Mouse (Mus musculus) spleen, embryonic (tissue): Measurements from ENCODE around the gene Mrpl53.

Source experiments
- CTCF ChIA-PET: fragments of 350-600 bp; sonication (Branson Sonifier 250); formaldehyde crosslinking; loops from one replicate; lab custom pipeline; 2022; lab: Charles Lee

The Mrpl53 gene

DNA sequence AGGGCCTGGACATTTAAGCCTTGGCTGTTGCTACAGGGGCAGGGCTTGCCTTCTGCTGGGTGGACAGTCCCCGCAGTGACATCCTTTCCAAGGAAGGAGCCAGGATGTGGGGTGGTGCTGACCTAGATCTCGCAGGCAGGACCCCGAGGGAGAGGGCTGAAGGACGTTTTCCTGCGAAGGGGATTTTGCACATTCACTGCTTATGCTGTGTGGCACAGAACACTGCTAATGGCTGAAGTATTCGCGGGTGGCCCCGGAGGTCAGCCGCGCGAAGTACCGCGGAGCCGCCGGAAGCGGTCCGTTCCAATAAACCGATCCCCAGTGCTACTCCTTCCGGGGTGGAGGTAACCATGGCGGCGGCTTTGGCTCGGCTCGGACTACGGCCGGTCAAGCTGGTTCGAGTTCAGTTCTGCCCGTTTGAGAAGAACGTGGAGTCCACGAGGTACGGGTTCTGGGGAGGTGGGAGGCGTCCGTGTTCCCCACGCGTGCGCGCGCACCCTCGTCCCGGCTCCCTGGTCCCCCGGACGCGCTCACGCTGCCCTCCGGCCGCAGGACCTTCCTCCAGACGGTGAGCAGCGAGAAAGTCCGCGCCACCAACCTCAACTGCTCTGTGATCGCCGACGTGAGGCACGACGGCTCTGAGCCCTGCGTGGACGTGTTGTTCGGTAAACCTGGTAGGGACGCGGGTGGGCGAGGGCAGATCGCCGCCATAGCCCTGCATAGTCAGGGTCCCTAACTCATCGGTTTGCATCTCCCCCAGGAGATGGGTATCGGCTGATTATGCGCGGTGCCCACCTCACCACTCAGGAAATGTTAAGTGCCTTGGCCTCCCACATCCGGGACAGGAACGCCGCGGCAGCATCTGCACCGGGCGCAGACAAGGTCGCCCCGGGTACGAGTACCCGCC, at the start of gene Mrpl53:
Gene Mrpl53, plus strand, starts transcription at position 279 of the 907 bp plus-strand sequence.
- CTCF ChIA-PET: interaction anchor here (0.6 to 1.3 kb wide), 3 partner anchors 10 to 104 kb away, joined by 3 to 14 read pairs (median 3); no protein-coding TSS in a partner anchor

DNA sequence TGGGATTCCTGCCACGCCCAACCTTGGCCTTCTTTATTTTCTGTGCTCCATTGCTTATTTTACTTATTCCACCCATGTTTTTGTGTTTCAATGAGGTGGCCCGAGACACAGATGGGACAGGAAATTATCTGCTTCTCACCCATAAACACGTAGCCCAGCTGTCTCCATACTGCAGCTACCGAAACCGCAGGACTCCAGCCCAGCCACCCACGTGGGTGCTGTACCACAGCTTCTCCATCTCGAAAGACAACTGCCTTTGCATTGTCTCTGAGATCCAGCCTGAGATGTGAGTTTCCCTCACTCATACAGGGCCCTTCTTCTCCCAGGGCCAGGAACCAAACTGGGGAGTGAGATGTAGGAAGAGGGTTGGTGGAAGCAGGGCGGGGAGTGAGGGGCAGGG, 42.8 kb upstream of the Mrpl53 start:
- CTCF ChIA-PET: no interaction called here

DNA sequence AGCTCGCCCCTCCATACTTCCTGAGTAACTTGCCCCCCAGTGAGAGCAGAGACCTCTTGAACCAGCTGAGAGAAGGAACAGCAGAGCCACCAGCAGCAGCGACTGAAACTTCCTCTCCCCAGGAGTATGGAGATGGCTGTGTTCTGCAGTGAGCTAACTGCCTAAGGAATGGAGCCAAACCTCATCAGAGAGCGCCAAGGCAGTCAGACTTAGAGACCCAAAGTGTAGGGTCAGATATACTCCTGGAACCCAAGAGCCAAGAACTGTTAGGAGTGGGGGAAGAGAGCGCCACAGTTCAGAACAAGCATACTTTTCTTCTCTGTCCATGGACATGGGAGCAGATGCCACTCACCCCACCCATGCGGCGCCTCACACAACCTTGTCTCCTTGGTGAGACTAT, 42.4 kb upstream of the Mrpl53 start:
- CTCF ChIA-PET: interaction anchor here (0.6 kb wide), 1 partner anchor 42 kb away, joined by 3 read pairs; the partner anchor contains the start of gene Mrpl53

DNA sequence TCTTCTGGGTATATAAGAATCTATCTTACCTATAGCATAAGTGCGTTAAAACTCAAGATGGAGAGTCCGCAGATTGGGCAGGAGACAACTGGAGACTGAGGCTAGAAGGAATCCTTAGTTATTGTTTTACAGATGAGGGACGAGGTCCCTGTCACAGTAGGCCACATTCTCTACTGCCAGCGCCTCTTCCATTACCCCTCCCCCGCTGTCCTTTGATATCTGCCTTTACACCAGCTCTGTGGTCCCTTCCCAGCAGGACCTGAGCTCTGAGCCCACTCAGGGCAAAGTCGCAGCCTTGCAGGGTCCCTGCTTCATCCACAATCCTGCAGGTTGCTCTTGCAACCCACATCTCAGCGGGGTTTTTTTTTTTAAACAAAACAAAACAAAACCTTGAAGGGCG, 40.6 kb upstream of the Mrpl53 start:
- CTCF ChIA-PET: no interaction called here

DNA sequence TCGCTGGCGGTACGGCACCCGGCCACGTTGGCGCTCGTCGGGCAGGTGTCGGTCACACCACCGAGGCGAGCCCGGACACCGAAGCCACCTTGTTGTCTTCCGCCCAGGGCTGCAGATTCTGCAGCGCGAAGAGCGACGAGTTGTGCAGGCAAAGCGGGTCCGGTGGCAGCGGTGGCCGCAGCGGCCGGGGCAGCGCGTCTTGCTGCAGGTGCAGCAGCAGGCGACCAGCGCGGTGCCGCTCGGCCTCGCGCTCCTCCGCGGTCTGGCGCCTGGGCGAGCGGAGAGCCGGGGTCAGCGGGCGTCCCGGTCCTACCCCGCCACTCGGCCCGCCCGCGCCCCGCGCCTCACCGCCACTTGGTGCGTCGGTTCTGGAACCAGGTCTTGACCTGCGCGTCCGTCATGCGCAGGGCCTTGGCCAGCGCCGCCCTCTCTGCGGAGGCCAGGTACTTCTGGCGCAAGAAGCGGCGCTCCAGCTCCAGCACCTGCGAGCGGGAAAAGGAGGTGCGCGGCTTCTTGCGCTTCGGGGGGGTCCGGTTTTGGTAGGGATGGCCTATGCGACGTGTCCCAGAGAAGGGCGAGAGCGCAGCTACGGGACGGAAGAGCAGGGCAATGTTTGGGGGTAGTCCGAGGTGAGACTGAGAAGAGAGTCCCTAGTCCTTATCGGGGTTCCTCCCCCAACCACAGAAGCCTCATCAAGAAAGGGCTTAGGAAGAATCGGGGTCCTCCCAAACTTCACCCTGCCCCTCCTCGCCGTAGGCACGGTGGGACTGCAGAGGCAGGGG, 39.9 kb upstream of the Mrpl53 start:
- CTCF ChIA-PET: no interaction called here

DNA sequence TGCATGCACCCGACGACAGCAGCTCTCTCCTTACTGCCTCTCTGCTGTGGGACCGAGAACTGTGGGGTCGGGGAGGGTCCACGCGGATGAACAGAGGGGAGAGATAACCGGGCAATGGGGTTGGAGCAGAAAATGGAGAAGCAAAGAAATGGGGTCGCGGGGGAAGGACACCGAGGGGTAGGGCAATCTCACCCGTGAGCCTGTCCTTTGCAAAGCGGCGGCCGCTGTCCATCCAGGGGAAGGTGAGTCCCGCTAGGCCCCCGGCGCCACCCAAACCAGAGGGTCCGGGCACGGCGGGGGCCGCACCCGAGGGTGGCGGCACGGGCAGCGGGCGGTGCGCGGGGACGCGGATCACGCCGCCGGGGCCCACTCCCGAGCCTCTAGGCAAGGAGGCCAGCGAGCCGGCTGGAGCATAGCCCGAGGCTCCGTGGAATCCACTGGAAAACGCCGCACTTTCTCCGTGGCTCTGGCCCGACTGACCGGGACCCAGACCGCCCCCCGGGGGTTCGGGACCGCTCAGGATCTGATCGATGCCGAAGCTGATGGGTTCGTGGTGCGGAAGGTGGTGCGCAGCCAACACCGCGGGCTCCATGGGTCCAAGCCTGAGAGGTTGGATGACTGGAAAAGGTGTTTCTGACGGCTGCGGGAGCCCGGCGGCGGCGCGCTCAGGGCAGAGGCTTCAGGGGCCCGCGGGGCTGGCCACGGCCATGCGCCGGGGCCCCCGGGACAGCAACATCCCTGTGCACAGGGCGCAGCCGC, 39.2 kb upstream of the Mrpl53 start:
- CTCF ChIA-PET: interaction anchor here (2.1 kb wide), 1 partner anchor 73 kb away, joined by 7 read pairs; no protein-coding TSS in a partner anchor

DNA sequence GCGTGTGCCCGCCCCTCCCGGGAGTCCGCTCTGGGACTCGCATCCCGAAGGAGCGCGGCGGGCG, 38.8 kb upstream of the Mrpl53 start, which contains the start of gene Tlx2:
Gene Tlx2, minus strand, starts transcription at position 47 of the 64 bp plus-strand sequence.
- CTCF ChIA-PET: interaction anchor here (2.1 kb wide), 1 partner anchor 73 kb away, joined by 7 read pairs; no protein-coding TSS in a partner anchor

DNA sequence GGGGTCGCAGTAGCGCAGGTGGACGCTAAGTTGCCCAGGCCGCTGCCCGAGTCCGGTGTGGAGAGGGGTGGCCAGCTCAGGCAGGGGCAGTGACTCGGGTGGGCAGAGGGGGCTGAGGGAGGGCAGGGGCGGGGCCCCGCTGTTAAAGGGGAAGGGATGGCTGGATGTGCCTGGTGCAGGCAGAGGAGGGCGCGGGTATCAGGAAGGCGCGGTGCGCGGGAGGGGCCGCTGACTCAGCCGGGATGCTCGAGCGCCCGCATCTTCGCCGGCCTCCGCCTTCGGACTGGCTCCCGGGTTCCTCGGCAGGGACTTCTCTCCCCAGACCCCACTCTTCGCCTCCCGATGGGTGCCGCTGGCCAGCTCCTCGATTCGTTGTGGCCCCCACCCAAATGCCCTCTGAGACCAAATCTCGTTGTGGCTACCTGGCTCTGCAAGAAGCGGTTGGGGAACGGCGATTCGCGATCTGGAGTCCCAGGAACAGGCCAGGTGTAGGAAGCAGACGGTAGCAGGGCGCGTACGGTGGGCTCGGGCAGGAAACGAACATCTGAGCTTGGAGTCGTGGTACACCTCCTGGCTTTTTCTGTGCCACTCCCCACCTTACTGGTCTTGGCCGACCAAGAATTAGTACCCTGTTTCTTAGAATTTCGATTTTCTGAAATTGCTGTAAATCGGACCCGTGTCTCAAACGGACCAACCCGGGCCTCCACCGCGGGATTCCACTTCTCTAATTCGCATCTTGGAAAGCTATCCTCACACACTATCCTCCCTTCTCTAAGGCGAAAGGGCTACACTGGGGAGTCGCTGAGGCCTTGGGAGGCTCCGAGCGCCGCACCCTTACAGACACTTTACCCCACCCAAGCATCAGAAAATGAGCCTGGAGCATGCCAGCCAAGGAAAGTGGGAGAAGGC, 38.3 kb upstream of the Mrpl53 start:
- CTCF ChIA-PET: interaction anchor here (2.1 kb wide), 1 partner anchor 74 kb away, joined by 7 read pairs; no protein-coding TSS in a partner anchor

DNA sequence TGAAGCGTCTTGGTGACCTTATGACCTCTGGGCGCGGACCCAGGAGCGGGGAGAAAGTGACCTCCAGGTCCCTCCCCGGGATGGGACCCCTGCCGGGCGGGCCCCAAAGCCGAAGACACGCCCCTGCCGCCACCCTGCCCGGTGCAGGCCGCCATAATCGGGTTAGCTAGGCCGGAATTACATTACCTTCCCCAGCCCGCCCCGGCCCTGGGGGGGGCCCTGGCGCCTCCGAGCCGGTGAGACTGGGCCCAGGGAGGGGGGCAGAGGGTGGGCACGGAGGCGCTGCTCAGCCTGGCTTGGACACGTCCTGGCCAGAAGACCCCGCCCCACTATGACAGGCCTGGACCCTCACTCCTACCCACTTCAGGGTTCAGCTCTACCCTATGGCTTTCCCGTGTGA, 37.6 kb upstream of the Mrpl53 start:
- CTCF ChIA-PET: interaction anchor here (2.1 kb wide), 1 partner anchor 74 kb away, joined by 7 read pairs; no protein-coding TSS in a partner anchor

DNA sequence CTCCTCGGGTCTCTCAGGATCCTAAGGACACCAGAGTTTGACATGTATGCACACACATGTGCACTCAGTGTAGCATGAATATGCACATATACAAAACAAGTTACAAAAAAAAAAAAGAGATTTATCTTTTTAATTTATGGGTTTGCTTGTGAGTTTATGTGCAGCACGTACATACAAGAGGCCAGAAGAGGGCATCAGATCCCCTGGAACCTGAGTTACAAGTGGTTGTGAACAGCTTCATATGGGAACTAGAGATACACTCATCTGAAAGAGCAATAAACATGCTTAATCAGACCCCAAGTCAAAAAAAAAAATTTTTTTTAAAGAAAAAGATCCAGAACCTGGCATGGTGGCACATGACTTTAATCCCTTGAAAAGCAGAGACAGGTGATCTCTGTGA, 33.9 kb upstream of the Mrpl53 start:
- CTCF ChIA-PET: interaction anchor here (0.6 kb wide), 1 partner anchor 22 kb away, joined by 6 read pairs; no protein-coding TSS in a partner anchor

DNA sequence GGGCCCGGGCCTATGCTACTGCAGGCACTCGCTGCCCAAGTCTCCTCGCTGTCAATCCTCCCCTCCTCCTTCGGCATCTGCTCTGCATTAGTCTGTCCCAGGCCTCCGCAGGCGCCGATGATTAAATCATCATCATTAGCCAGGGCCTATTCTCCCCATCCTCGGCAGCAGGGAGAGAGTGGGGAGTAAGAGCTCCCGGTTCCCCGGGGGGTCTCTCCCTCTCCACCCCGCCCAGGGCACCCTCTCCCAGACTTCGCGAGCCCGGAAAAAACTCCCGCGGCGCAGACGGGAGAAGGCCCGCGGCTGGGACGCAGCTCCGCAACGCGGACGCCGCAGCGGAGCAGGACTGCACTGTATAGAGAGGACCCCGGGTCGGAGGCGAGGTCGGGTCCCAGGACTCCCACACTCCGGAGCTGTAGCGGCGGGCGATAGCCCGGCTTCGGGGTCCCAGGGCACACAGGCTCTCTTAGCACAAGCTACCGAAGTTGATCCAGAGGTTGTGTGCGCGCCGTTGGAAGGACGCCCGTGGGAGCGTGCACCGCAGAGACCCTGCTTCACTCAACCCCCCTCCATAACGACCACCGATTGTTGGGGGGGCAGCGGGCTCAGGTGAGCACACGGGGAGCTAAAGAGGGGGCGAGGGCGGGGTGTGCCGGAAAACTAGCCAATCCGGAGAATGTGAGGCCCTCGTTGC, 31.1 kb upstream of the Mrpl53 start, which contains the start of gene Pcgf1:
Gene Pcgf1, plus strand, starts transcription at position 240 of the 694 bp plus-strand sequence.
- CTCF ChIA-PET: interaction anchor here (0.9 to 1.3 kb wide), 4 partner anchors 23 to 81 kb away, joined by 4 to 8 read pairs (median 4); partner anchors contain the start of genes Aup1, Ccdc142, Gm42688 and Htra2

DNA sequence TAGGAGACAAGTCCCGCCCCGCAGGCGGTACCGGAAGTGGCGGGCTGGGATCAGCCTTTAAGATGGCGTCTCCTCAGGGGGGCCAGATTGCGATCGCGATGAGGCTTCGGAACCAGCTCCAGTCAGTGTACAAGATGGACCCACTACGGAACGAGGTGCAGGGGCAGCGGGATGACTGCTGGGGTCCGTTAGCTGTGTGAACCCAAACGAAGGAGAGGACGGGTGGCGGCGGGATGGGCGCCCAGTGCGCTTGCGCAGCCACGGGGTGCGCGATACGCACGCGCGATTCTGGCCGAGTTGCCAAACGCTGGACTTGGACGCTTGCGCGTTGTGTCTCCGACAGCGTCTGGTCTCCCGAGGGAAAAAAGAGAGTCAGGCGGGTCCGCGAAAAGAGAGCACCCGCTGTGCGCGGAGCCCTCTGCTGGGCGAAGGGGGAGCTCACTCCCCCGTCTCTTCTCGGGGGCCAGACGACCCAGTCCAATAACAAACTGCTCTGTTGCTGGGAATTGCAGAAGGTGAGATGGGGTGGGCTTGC, 30.4 kb upstream of the Mrpl53 start:
- CTCF ChIA-PET: interaction anchor here (0.5 to 1.3 kb wide), 5 partner anchors 23 to 140 kb away, joined by 3 to 8 read pairs (median 4); partner anchors contain the start of genes Aup1, Ccdc142, Gm42688 and Htra2

DNA sequence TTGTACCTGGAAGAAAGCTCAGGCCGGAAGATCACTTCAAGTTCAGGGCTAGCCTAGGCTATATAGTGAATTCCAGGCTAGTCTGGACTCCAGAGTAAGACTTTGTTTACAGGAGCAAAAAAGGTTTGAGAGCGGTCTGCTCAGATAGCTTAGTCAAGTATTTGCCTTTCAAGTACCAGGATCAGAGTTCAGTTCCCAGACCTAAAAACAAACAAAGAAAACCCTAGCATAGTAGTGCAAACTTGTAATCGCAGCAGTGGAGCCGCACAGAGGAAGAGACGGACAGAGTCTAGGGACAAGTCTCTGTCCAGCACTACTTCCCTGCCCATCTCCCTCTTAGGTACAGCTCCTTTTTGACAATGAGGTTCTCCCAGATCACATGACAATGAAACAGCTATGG, 28.6 kb upstream of the Mrpl53 start:
- CTCF ChIA-PET: no interaction called here

DNA sequence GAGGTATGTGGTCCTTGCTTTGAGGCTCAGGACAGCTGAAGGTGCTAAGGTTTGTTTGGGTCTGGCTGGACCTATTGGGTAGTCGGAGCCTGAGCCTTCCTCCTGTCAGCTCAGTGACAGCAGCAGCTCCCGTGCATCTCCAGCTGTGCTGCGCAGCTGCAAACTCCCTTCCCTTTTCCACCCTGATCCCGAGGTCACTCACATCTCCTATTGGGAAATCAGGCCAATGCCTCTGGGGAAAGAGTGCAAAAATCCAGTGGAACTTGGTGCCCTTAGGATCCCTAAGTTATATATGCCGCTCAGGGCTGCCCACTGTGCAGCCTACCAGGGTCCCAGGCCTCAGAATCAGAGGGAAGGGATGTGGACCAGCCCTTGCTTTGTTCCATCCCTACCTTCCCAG, 25.3 kb upstream of the Mrpl53 start:
- CTCF ChIA-PET: no interaction called here

DNA sequence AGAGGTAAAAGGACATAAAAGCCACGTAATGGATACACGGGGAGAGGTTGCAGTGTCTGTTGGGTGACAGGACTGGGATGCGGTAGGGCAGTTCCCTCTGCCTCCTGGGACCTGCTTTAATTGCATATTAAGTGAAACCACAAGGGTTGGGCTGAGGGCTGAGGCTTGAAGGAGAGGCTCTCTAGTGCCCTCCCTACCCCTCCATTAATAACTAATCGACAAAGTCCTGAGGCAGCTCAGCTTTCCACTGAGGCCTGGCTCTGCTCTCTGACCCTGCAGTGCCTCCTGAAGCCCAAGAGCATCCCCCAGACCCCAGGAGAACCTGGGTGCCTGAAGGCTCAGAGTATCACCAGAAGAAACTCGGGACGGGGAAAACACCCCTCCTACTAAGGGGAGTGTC, 24.4 kb upstream of the Mrpl53 start:
- CTCF ChIA-PET: no interaction called here

DNA sequence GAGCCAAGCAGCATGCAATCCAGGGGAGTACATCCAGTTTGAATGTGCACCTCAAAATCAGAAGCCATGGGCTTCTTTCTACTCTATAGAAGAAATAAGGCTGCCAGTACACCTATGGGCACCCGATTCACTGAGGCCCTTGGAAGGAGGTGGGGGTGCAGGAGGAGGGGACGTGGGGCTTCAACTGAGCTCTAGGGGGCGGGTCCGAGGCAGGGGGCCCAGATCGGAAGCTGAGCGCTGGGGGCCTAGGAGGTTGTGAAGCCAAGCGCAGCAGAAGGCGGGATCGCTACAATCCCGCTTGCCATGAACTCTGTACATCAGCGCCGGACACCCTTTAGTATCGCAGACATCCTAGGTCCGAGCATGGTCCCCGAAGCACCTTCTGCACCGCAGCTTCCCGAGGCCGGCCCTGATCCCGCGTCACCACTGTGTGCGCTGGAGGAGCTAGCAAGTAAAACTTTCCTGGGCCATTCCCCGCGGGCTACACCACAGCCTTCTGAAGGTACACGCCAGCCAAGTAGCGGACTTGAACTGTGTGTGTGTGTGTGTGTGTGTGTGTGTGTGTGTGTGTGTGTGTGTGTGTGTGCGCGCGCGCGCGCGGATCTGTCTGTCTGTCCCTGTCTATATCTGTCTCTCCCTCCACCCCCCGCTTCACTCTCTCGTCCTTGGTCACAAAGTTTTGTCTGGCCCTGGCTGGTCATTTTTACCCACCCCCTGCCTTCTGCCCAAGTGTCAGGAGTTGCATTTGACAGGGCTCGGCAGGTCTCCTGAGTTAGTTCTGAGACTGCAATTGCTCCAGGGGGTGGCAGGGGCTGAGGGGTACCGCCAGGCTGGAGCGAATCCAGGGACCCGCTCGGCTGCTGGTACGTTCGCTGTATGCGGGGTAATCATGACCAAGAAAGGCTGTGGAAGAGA, 22.5 kb upstream of the Mrpl53 start, which contains the start of gene Lbx2:
Gene Lbx2, plus strand, starts transcription at position 247 of the 915 bp plus-strand sequence.
- CTCF ChIA-PET: no interaction called here

DNA sequence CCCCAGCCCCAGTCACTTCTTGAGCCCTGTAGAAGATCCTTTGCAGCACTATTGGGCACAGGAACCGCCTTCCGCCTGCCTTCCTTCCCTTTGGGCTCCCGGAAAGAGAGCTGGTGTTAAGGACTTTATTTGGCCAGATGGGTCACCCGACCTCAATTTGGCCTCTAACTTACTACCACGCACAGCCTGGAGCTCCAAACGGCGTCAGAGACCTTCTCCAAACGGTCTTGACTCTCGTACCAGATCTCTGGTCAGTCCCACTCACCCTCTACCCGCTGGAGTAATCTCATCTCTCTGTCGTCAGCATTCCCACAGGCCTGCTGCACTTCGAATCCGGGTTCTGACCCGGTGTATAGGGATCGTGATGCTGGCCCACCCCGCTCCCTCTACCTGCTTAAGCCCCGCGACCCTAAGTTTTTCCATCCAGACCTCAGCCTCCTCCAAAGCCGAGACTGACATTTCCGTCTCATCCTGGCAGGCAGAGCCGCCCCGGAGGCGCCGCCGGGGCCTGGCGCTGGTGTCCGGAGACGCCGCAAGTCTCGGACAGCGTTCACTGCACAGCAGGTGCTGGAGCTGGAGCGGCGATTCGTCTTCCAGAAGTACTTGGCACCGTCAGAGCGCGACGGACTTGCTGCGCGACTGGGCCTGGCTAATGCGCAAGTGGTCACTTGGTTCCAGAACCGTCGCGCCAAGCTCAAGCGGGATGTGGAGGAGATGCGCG, 21.5 kb upstream of the Mrpl53 start:
- CTCF ChIA-PET: no interaction called here

DNA sequence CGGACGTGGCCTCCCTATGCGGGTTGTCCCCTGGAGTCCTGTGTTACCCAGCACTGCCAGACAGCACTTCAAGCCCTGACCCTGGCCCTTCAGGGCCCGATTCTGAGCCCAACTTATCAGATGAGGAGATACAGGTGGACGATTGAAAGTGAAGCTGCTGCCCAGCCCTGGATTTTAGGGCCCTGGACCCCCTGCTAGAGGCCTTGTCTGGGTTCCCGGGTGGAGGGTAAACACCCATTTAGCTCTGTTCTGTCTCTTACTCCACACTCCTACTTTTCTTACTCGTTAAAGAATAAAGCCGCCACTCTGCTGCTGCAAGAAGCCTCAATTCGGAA, 20.9 kb upstream of the Mrpl53 start:
- CTCF ChIA-PET: no interaction called here
